Comparison of ENCODE assay signal across 15 mouse cellular contexts in the genomic region with DNA sequence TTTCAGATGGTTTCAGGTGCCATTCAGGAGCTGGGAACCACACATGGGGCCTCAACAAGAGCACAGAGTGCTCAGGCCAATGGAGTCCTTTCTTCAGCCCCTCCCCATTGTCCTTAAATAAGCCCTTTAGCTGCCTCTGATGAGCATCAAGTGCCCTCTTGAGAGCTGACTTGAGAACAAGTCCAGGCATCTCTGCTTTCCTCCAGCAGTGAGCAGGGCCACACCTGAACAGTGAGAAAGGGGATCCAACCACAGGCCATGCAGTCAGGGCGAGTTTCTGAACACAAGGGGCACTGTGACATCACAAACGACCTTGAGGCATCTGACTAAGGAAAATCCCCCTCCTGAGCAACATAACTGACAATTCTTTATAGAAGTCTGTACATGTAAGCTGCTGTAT. TPM values are rescaled to one million over a fixed set of nuclear protein-coding genes. Genes with fewer than 3 reads are reported as not detected.
DNase-seq lines count a peak whose midpoint lies in the region; ATAC-seq and TF ChIP-seq lines count a peak whose summit lies in the region.
"Had no signal": no experiment of that assay in that cellular context is flagged by ENCODE, and none has a peak within 500 bp of the region (broad histone marks: within the 10 kb centered on the region; RNA-seq: fewer than 3 reads in every experiment).

No protein-coding gene starts in this region.

- DNase-seq in lung, postnatal 0 days (ENCODE audit: low spot score): no peak
- DNase-seq in lung, postnatal 36 days: no peak
- DNase-seq in B cell, adult 2 months: peak; percentile 54 to 67
- peak; percentile 13 for DNase-seq in MEL (ENCODE audit: low read depth, low spot score)
- DNase-seq in cerebellum, postnatal 4 days (ENCODE audit: low spot score in 2 of 2): no peak
- DNase-seq: cerebellum, adult 18-20 months; gastrocnemius, postnatal 36 days; kidney, postnatal 25 days had no signal

- H3K27me3 ChIP-seq in lung, postnatal 0 days (replicated peaks; ENCODE audit: insufficient read depth, low read length): no peaks in the 10 kb centered on the region
- no peaks in the 10 kb centered on the region for H3K27me3 ChIP-seq in MEL (ENCODE audit: control insufficient read depth in 1 of 2, insufficient read depth in 2 of 2, low read length in 2 of 2)
- H3K27me3 ChIP-seq: liver, embryonic 15.5 days had no signal

- no peak overlapping the region for H3K9ac ChIP-seq in lung, postnatal 0 days (replicated peaks; ENCODE audit: low read depth)
- no peak overlapping the region for H3K9ac ChIP-seq in MEL (ENCODE audit: control insufficient read depth, low read depth, low read length, poor library complexity, severe bottlenecking)
- H3K9ac ChIP-seq: liver, embryonic 15.5 days had no signal

- ATAC-seq in lung, postnatal 0 days: no peak
- peak; percentile 49; the same call in 1 of the 2 replicates for ATAC-seq in megakaryocyte-erythroid progenitor cell, adult 5-6 weeks (replicated peaks; ENCODE audit: low FRiP score, low TSS enrichment, poor library complexity, severe bottlenecking)
- no peak for ATAC-seq in monocyte, adult 5-6 weeks (replicated peaks; ENCODE audit: insufficient number of reproducible peaks, low FRiP score, low TSS enrichment, poor library complexity, severe bottlenecking)
- ATAC-seq: intestine, embryonic 16.5 days had no signal

- TF ChIP-seq POLR2A in MEL (IDR thresholded peaks at IDR 0.05; ENCODE audit: control insufficient read depth in 1 of 2, insufficient read depth in 1 of 2, low read depth in 1 of 2, low read length in 2 of 2, poor library complexity in 1 of 2): no peak

- no peak overlapping the region for H3K4me3 ChIP-seq in lung, postnatal 0 days (ENCODE audit: low read depth, low read length)
- no peak overlapping the region for H3K4me3 ChIP-seq in MEL (ENCODE audit: control insufficient read depth in 1 of 2, insufficient read depth in 1 of 2, low read depth in 2 of 2, low read length in 2 of 2)
- H3K4me3 ChIP-seq: hindbrain, embryonic 10.5 days; liver, embryonic 15.5 days; myocyte had no signal

- H3K27ac ChIP-seq in lung, postnatal 0 days (ENCODE audit: low read length): no peak overlapping the region
- H3K27ac ChIP-seq in MEL (ENCODE audit: control insufficient read depth, low read depth, low read length): no peak overlapping the region
- H3K27ac ChIP-seq: hindbrain, embryonic 10.5 days; liver, embryonic 15.5 days had no signal

- whole genome bisulfite sequencing in lung, postnatal 0 days: 23% methylated on average over 2 of the region's 2 CpGs

- peak; percentile 6 for TF ChIP-seq RAD21 in MEL (IDR thresholded peaks at IDR 0.05; ENCODE audit: low read depth, low read length)

- no peak for TF ChIP-seq EP300 in lung, postnatal 0 days (IDR thresholded peaks at IDR 0.05)
- no peak for TF ChIP-seq EP300 in MEL (IDR thresholded peaks at IDR 0.05; ENCODE audit: low read depth in 1 of 2, low read length in 2 of 2)

- H3K36me3 ChIP-seq in lung, postnatal 0 days (ENCODE audit: insufficient read depth, low read length): no peaks in the 10 kb centered on the region
- H3K36me3 ChIP-seq in MEL (ENCODE audit: control insufficient read depth in 1 of 2, insufficient read depth in 2 of 2, low read length in 2 of 2): no peaks in the 10 kb centered on the region
- H3K36me3 ChIP-seq: G1E; hindbrain, embryonic 10.5 days; liver, embryonic 15.5 days had no signal

- H3K4me2 ChIP-seq in lung, postnatal 0 days (replicated peaks; ENCODE audit: low read depth, low read length): no peak overlapping the region
- H3K4me2 ChIP-seq: liver, embryonic 15.5 days had no signal

- TF ChIP-seq CTCF in lung, postnatal 0 days (IDR thresholded peaks at IDR 0.05): peak; percentile 36
- no peak; a peak in 1 of 6 replicates for TF ChIP-seq CTCF in MEL (IDR thresholded peaks at IDR 0.05 in 2 of 3, conservative IDR thresholded peaks at IDR 0.05 in 1 of 3; ENCODE audit: control insufficient read depth in 1 of 3, insufficient read depth in 1 of 3, low read depth in 2 of 3, low read length in 3 of 3, poor library complexity in 1 of 3, severe bottlenecking in 1 of 3)

- no peaks in the 10 kb centered on the region for H3K9me3 ChIP-seq in lung, postnatal 0 days (ENCODE audit: low read length)
- H3K9me3 ChIP-seq in MEL (replicated peaks; ENCODE audit: insufficient read depth, low read length): no peaks in the 10 kb centered on the region
- H3K9me3 ChIP-seq: G1E; hindbrain, embryonic 10.5 days; liver, embryonic 15.5 days had no signal

- H3K4me1 ChIP-seq in lung, postnatal 0 days (ENCODE audit: insufficient read depth, low read depth, low read length): no peaks in the 10 kb centered on the region
- no peaks in the 10 kb centered on the region for H3K4me1 ChIP-seq in MEL (ENCODE audit: control insufficient read depth in 1 of 2, insufficient read depth in 2 of 2, low read length in 2 of 2)
- H3K4me1 ChIP-seq: liver, embryonic 15.5 days had no signal

- H3K79me2 ChIP-seq in MEL (ENCODE audit: control insufficient read depth, insufficient read depth, low read length, poor library complexity): no peaks in the 10 kb centered on the region

TF ChIP-seq in MEL, 35 proteins besides CTCF, POLR2A, EP300 and RAD21:
- TF ChIP-seq ZNF384 (IDR thresholded peaks at IDR 0.05; ENCODE audit: low read depth, low read length): no peak
- TF ChIP-seq MYC (IDR thresholded peaks at IDR 0.05; ENCODE audit: low read depth, low read length): no peak
- TF ChIP-seq TCF12 (IDR thresholded peaks at IDR 0.05; ENCODE audit: low read depth, low read length): no peak
- no peak for TF ChIP-seq MEF2A (IDR thresholded peaks at IDR 0.05; ENCODE audit: extremely low read depth, insufficient replicate concordance, low read depth, low read length, poor library complexity, severe bottlenecking)
- TF ChIP-seq CHD2 (IDR thresholded peaks at IDR 0.05; ENCODE audit: low read length): no peak
- no peak for TF ChIP-seq TBP (IDR thresholded peaks at IDR 0.05; ENCODE audit: low read depth, low read length)
- no peak for TF ChIP-seq GABPA (IDR thresholded peaks at IDR 0.05; ENCODE audit: low read depth, low read length)
- no peak for TF ChIP-seq ETS1 (IDR thresholded peaks at IDR 0.05; ENCODE audit: low read depth, low read length)
- no peak for TF ChIP-seq MAZ (IDR thresholded peaks at IDR 0.05; ENCODE audit: low read depth, low read length)
- TF ChIP-seq JUND (IDR thresholded peaks at IDR 0.05; ENCODE audit: low read depth, low read length): no peak
- no peak for TF ChIP-seq ELF1 (IDR thresholded peaks at IDR 0.05; ENCODE audit: low read depth, low read length)
- TF ChIP-seq ZKSCAN1 (IDR thresholded peaks at IDR 0.05; ENCODE audit: low read depth, low read length): no peak
- TF ChIP-seq ZMIZ1 (IDR thresholded peaks at IDR 0.05; ENCODE audit: low read depth, low read length): no peak
- no peak for TF ChIP-seq USF1 (IDR thresholded peaks at IDR 0.05; ENCODE audit: low read depth, low read length)
TF ChIP-seq in MEL: peak in this region for 0.

RNA-seq across cellular contexts. Expression of gene Tmem131l, which starts 31.7 kb away (rescaled TPM):
- 18.4 and 21.3 TPM in 2 replicates for polyA plus RNA-seq in lung, postnatal 0 days (2015; fragmentation: Nextera tagmentation; extraction: Ambion mirVana)
- total RNA-seq in MEL (2012; rRNA removed): 9.6 and 10.9 TPM in 2 replicates
- polyA plus RNA-seq in MEL (2012; ENCODE audit: insufficient read depth in 1 of 2, insufficient read length in 2 of 2, low read depth in 1 of 2, low replicate concordance in 2 of 2, missing spikeins in 1 of 2): 10 to 100 TPM in 1 of 2 experiments, not detected in 1; 39.6 TPM
- 103 and 106 TPM in 2 replicates for total RNA-seq in megakaryocyte-erythroid progenitor cell, adult 5-6 weeks (2014; fragmentation: Nextera tagmentation)
- 32.7 and 42.1 TPM in 2 replicates for total RNA-seq in megakaryocyte-erythroid progenitor cell, adult 5-6 weeks (2017)
- 41.7 to 63.6 TPM (median 57.3 TPM) in 3 replicates for total RNA-seq in monocyte, adult 5-6 weeks (2017)

Comparison
In these comparisons a context has a peak if more than half of its experiments do, and no peak if none do; other contexts are left out.
1. DNase-seq: peak in B cell, adult 2 months (2 of 2) and MEL (single experiment); none in lung, postnatal 0 days (single experiment), lung, postnatal 36 days (single experiment) and cerebellum, postnatal 4 days (0 of 2).